Mouse (Mus musculus) small intestine, adult 2 months (tissue): ENCODE data around the gene Lypd5. TPM values are rescaled to one million over a fixed set of nuclear protein-coding genes. Genes with fewer than 3 reads are reported as not detected.
A peak's percentile ranks its signal among the peaks of the same experiment; 100 is the strongest.

ENCODE experiments used
- H3K27ac ChIP-seq: fragments of 200-500 bp; 2 replicates; pipeline ENCODE4 v1.5.1; 2012; ENCODE audit warnings: low read depth, low read length, control low read depth, inconsistent platforms; ENCODE audit not compliant: insufficient read depth
- H3K27me3 ChIP-seq: fragments of 200-500 bp; 2 replicates; pipeline ENCODE4 v1.6.1; 2012; ENCODE audit warnings: mild to moderate bottlenecking, moderate library complexity, low read length, inconsistent platforms; ENCODE audit not compliant: control insufficient read depth, insufficient read depth
- H3K36me3 ChIP-seq: fragments of 200-500 bp; 2 replicates; pipeline ENCODE4 v1.6.1; 2012; ENCODE audit warnings: mild to moderate bottlenecking, low read length, control low read depth, inconsistent platforms; ENCODE audit not compliant: control insufficient read depth, insufficient read depth
- H3K4me1 ChIP-seq: fragments of 200-500 bp; 2 replicates; pipeline ENCODE4 v1.6.1; 2012; ENCODE audit warnings: low read length, inconsistent platforms, mixed read lengths; ENCODE audit not compliant: control insufficient read depth, insufficient read depth, insufficient read length
- H3K4me3 ChIP-seq: fragments of 200-500 bp; 2 replicates; pipeline ENCODE4 v1.5.1; 2012; ENCODE audit warnings: low read depth, mild to moderate bottlenecking, control low read depth, inconsistent platforms, low read length, moderate library complexity
- CTCF ChIP-seq: fragments of 200-500 bp; IDR thresholded peaks from 2 replicates; pipeline ENCODE4 v1.5.1; 2012; ENCODE audit warnings: low read depth, mild to moderate bottlenecking, control low read depth, inconsistent platforms, low read length, moderate library complexity, mixed read lengths; ENCODE audit not compliant: insufficient replicate concordance, insufficient read length; ENCODE audit errors: extremely low read depth
- POLR2A ChIP-seq: fragments of 200-500 bp; IDR thresholded peaks from 2 replicates; pipeline ENCODE4 v1.6.1; 2012; ENCODE audit warnings: low read depth, mild to moderate bottlenecking, control low read depth, inconsistent platforms, low read length, moderate library complexity
- WGBS: fragments of 180-500 bp; shearing (Covaris S2); methylation state at CpG from one replicate; pipeline ENCODE4 v1.1.7; 2018; 5-methylcytosine and 5-hydroxymethylcytosine counted together
- polyA plus RNA-seq: library from polyadenylated mRNA; depleted of rRNA; stranded (reverse); fragments of >200 nt; gene quantifications from 2 replicates; pipeline ENCODE4 v1.2.3, GENCODE M21; 2012

Gene Lypd5
- polyA plus RNA-seq, 1 experiment, result 0.06 TPM

DNA sequence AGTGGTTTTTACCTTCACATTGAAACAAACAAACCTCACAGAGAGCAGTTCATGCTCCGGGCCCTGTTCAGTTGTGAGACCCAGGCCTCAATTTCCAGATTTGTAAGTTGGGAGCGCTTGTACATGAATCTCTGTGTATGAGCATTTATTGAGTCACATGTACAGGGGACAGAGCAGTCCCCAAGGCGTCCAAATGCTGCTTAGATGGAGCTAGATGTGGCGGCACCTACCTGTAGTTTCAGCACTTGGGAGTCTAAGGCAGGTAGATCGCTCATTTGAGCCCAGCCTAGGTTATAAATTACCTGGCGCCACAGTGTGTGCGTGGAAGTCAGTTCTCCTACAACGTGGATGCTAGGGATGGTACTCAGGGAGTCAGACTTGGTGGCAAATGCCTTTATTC, 27.5 kb downstream of the Lypd5 start:
- Histone ChIP-seq H3K27ac (peak overlapping the region; percentile 54), H3K27me3 (no peaks in the 10 kb centered on the region), H3K36me3 (peaks cover 8% of the 10 kb centered on the region), H3K4me1 (peaks cover 33% of the 10 kb centered on the region), H3K4me3 (no peak overlapping the region)
- TF ChIP-seq POLR2A (no peak), CTCF (no peak)
- 48% methylated on average over 8 of the region's 8 CpGs for WGBS

GRCm38 (mm10) chr7:24377091-24377865, 28.3 kb downstream of the Lypd5 start:
- H3K27me3 ChIP-seq, result no peaks in the 10 kb centered on the region
- WGBS, result 27% methylated on average over 49 of the region's 49 CpGs
- H3K4me3 ChIP-seq, result peak overlapping the region; percentile 19
- TF ChIP-seq CTCF, result peak; percentile 41; the same call in 1 of the 2 replicates
- no peak for TF ChIP-seq POLR2A
- peaks cover 13% of the 10 kb centered on the region for H3K36me3 ChIP-seq
- peaks cover 29% of the 10 kb centered on the region for H3K4me1 ChIP-seq
- H3K27ac ChIP-seq, result peak overlapping the region; percentile 54; the same call in 1 of the 2 replicates

- H3K4me1 ChIP-seq, result peaks cover 23% of the 10 kb centered on the region
- H3K4me3 ChIP-seq, result no peak overlapping the region
- 84% methylated on average over 10 of the region's 10 CpGs for WGBS
- no peaks in the 10 kb centered on the region for H3K27me3 ChIP-seq
- H3K27ac ChIP-seq, result no peak overlapping the region
- peaks cover 16% of the 10 kb centered on the region for H3K36me3 ChIP-seq
- TF ChIP-seq POLR2A, result no peak
- TF ChIP-seq CTCF, result no peak
Measured at GRCm38 (mm10) chr7:24378049-24378701, 29.2 kb downstream of the Lypd5 start.

DNA sequence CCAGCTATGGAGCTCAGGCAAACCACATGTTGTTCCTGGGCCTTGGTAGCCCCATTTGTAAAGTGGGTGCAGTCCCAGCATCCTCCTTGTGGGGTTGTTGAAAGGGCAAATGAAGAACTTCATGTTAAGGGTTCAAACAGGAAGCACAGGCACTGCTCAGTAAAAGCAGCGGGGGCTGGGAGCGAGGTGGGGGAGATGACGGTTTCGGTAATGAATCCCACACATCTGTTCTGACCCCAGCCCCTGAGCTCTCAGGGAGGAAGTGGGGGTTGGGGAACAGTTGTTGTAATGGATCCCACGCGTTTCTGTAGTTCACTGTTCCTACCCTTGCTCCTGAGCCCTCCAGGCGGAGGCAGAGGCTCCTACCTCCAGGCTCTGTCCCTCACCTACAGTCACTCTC, 30.9 kb downstream of the Lypd5 start:
- Histone ChIP-seq H3K4me3 (no peak overlapping the region), H3K36me3 (peaks cover 19% of the 10 kb centered on the region), H3K27me3 (no peaks in the 10 kb centered on the region), H3K4me1 (peaks cover 13% of the 10 kb centered on the region), H3K27ac (peak overlapping the region; percentile 44; the same call in 1 of the 2 replicates)
- 82% methylated on average over 7 of the region's 7 CpGs for WGBS
- no peak for TF ChIP-seq POLR2A
- TF ChIP-seq CTCF, result no peak

DNA sequence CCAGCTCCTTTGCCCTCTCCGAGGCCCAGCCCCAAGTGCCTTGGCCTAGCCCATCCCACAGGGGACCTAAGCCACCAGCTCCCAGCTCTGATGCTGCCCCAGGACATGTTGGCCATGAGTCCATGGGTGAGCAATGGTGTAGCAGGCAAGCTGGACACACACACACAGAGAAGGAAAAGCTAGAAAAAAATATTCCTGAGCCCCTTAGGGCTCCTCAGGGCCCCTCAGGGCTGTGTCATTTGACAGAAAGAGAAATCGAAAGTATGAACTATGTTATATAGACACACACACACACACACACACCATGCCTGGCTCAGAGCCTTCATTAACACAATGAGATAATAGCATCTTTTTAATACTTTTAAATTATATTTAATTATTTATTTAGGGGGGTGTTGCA, 31.4 kb downstream of the Lypd5 start:
- H3K27me3 ChIP-seq, result no peaks in the 10 kb centered on the region
- H3K4me3 ChIP-seq, result no peak overlapping the region
- no peak for TF ChIP-seq CTCF
- TF ChIP-seq POLR2A, result no peak
- H3K36me3 ChIP-seq, result peaks cover 19% of the 10 kb centered on the region
- peak overlapping the region; percentile 19; the same call in 1 of the 2 replicates for H3K27ac ChIP-seq
- peaks cover 13% of the 10 kb centered on the region for H3K4me1 ChIP-seq
- 69% methylated on average over 2 of the region's 2 CpGs for WGBS

DNA sequence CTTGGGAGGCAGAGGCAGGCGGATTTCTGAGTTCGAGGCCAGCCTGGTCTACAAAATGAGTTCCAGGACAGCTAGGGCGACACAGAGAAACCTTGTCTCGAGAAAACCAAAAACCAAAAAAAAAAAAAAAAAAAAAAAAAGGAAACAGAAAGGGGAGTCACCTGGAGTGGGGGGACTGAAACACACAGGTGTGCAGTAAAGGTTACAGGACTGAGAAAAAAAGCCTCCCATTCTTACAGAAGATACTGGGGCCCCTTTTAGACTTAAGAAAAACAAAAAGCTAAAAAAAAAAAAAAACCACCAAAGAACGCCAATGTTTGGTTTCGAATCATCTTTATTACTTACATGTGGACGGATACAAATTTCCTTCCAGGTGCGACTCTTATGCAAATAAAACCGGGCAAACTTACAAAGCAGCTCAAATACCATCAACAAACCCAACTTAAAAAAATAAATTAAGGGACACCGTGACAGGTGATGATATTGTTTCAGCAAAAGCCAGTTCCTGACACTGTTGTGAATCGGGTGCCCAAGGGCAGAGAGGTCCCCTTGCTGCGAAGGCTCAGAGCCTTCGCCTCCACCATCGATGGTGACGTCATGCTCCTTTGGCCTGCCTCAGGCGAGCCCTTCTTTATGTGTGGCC, 33.9 kb downstream of the Lypd5 start:
- no peak for TF ChIP-seq CTCF
- no peak for TF ChIP-seq POLR2A
- Histone ChIP-seq H3K4me1 (no peaks in the 10 kb centered on the region), H3K36me3 (peaks cover 23% of the 10 kb centered on the region), H3K27ac (peak overlapping the region; percentile 51), H3K4me3 (no peak overlapping the region), H3K27me3 (no peaks in the 10 kb centered on the region)
- 70% methylated on average over 16 of the region's 16 CpGs for WGBS

GRCm38 (mm10) chr7:24384070-24384469, 35.1 kb downstream of the Lypd5 start:
- 78% methylated on average over 6 of the region's 6 CpGs for WGBS
- peaks cover 21% of the 10 kb centered on the region for H3K36me3 ChIP-seq
- H3K27ac ChIP-seq, result peak overlapping the region; percentile 51; the same call in 1 of the 2 replicates
- TF ChIP-seq CTCF (no peak), POLR2A (no peak)
- no peaks in the 10 kb centered on the region for H3K4me1 ChIP-seq
- no peaks in the 10 kb centered on the region for H3K27me3 ChIP-seq
- H3K4me3 ChIP-seq, result no peak overlapping the region
